Mouse (Mus musculus) right cerebral cortex, postnatal 4 days (tissue): ENCODE data around the gene Cpsf3.

Source experiments
- DNase-seq: peaks from one replicate; pipeline ENCODE4 v3.0.0-alpha.2; 2022

Gene Cpsf3

DNA sequence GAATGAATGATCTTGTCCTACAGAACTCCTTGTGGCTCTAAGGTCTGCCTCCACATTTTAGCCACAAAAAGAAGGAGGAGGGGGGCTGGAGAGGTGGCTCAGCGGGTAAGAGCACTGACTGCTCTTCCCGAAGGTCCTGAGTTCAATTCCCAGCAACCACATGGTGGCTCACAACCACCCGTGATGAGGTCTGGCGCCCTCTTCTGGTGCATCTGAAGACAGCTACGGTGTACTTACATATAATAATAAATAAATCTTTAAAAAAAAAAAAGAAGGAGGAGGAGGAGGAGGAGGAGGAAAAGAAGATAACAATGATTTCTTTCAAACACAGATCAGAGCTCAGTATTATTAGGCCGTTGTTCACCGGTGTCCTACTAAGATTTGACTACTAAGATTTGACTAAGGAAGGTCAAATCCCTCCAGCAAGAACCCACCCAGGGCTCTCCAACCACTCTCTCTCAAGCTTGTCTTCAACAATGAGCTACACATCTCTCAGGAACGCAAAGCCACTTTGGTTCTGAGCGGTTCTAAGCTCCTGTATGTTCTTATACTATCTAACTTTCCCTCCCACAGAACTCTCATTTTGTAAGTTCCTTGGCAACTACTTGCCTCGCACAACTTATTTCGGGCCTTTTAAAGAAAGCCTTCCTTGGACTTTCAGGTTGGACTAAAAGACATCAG lies at the start of gene Cpsf3:
Gene Cpsf3, plus strand, starts transcription at position 631 of the 681 bp plus-strand sequence.
- no peak for DNase-seq

DNA sequence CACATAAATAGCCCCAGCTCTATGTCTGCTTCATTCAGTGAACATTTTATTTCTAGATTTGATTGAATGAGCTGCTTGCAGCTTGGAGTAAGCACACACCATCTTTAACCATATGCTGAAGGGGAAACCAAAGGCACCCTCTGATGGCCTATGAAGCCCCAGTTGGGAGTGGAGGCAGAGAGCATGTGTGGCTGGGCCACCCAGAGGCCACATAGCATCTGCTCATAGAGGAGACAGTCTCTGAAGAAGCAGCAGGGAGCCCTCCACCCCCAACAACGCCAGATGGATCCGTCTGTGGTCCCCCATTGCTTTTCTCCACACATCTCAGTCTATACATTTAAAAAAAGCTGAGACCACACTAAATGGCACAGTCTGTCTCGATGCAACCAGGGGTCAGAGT lies 43.2 kb upstream of the Cpsf3 start:
- DNase-seq: no peak

DNA sequence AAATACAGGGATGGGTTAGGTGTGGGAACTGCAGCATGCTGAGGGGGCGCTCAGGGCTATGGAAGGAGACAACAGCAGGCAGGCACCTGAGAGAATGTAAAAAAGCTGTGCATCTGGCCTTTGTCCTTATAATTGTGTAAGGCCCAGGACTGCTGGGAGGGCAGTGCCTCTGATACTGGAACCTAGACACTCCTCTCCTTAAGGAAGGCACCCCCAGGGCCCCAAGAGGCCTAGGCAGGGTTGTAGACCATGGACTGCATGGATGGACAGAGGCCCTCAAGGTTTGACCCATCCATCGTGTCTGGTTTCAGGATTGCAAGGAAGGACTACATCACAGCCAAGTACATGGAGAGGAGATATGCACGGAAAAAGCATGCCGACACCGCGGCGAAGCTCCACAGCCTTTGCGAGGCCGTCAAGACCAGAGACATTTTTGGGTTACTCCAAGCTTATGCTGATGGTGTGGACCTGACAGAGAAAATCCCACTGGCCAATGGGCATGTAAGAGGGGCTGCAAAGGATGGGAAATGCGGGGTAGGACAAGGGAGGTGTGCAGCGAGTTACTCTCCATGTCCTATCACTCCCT lies 40.7 kb upstream of the Cpsf3 start:
- DNase-seq: no peak

DNA sequence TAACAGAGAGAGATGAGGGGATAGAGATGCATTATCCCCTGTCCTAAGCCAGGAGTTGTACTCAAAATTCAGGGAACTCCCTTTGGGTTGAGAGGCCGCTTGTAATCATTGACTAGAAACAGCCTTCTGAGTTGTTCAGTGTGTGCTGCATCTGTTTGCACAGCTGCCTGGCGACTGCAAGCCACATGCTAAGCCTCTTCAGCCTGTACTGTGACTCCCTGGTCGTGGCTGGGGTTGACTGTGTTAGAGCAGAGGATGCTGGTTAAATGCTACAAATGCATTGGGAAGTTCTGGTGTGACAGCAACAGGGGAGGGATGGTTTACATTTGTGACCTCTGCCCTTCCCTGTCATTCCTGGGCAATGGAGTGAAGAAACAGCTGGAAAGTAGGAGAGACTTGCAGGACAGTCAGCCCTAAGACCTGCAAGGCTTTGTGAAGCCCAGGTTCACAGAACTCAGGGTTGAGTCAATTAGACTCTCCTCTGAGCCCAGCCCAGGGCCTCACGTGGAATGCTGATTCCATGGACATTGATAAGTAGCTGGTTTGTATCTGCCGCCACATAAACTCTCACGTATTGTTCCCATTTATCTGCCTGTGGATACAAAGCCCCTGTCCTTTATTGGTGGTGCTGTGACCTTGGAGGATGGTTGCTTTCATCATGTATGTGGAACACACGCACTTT lies 37.3 kb upstream of the Cpsf3 start:
- DNase-seq: no peak

DNA sequence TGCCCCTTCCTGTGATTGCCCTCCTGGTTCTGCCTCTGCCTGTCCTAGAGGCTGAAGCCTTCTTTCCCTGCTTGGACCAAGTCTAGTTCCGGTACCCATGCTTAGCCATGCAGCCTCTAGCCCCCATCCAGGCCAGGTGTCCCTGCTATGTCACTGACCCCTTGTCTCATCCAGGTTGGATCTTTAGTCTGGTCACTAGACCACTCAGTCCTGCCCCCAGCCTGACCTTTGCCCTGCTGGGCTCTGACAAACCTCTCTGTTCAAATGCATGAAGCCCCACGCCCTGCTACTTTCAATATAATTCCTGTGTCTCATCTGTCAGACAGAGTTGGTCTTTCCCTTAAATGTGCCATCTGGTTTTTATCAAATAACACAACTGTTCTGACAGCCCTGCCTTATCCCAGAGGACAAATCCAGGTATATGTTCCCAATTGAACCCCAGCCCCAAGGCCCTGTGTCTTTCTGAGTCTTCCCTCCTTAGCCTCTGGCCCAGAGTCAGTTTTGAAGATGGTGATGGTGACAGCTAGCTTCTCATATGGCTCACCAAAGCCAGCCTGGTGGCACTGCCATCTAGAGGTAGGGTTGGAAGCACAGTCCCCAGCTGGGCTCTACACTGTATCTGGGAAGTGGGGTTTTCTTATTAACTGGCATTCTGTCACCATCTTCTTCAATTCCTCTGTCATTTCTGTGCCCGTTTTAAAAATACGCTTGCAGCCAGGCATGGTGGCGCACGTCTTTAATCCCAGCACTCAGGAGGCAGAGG lies 24.5 kb upstream of the Cpsf3 start:
- no peak for DNase-seq

DNA sequence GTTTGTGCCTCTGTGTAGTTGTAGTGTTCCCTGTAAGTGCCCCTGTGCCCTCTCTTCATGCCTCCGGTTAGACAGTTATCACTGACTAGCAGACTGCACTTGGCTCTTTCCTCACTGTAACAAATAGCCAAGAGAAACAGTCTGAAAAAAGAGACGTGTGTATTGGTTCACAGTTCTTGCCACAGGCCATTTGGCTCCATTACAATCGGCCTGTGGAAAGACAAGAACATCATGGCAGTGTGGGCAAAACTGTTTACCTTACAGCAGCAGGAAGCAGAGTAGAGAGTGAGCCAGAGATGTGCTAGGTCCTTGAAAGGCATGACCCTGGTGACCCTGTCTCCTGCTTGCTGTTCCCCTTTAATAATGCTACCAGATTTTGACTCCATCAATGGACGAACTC lies 23.7 kb upstream of the Cpsf3 start:
- no peak for DNase-seq

DNA sequence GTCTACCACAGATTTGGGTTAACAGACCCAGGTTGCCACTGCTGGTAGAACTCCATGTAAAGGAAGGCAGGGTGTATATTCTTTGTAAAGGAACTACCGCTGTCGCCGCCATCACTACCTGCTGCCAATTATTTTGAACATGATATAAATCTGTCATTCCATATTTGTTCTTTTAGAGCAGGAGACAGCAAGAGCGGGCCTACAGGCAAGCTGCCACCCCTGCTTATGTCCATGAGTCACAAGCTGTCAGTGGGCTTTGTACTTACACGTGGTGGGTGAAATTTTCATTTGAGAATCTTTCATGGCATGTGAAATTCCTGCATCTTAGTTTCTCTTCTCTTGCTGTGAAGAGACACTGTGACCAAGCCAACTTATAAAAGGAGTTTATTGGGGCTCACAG lies 21.9 kb upstream of the Cpsf3 start:
- no peak for DNase-seq

DNA sequence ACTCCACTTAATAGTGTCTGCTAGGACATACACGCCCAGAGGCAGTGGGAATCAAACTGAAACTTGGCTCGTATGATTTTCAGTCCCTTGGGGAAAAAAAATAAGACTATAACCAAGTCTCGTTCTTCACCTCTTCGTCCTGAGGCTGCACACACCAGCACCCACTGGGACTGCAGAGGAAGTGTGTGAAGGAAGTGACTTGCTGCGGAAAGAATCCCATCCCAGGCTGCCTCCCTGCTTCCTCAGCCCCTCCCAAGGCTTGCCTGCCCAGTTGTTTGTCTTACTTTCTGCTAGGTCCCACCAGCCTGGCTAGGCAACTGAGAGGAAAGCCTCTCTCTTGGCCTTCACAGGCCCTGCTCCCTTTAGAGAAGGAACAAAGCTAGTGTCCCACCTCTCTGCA lies 20.9 kb upstream of the Cpsf3 start:
- no peak for DNase-seq

DNA sequence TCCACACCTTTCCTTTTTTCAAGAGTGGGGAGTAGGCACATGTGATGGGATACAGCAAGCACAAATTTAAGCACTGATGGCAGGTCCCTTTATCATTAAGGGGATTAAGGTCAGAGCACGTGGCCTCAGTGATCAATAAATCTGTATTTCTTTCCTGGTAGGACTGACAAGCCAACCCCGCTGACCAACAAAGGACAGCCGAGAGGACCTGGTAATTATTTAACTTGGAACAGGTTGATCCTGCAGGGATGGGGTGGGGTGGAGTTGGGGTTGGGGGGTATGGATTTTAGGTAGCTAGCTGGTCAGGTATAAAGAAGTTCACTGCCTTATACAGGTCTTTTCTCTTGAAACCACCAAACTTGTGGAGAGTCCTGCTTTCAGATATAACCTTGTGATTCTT lies 20.2 kb upstream of the Cpsf3 start:
- DNase-seq: no peak

DNA sequence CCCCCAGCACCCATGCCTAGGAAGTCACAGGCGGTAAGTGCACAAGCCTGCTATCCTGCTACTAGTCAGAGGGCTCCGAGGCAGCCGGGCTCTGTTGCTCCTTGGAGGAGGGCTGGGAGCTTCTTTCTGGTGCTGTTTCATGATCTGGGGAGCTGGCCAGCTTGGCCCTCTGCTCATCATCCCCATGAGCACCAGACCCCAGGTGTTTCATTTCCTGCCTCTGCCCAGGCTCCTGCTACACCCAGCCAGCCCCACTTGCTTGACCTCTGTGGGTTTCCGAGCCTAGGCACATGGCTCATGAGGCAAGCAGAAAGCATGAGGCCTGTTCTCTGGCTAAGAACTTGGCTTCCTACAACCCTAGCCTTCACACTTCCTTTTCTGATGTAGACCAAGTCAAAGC lies 19.7 kb upstream of the Cpsf3 start:
- DNase-seq: no peak

DNA sequence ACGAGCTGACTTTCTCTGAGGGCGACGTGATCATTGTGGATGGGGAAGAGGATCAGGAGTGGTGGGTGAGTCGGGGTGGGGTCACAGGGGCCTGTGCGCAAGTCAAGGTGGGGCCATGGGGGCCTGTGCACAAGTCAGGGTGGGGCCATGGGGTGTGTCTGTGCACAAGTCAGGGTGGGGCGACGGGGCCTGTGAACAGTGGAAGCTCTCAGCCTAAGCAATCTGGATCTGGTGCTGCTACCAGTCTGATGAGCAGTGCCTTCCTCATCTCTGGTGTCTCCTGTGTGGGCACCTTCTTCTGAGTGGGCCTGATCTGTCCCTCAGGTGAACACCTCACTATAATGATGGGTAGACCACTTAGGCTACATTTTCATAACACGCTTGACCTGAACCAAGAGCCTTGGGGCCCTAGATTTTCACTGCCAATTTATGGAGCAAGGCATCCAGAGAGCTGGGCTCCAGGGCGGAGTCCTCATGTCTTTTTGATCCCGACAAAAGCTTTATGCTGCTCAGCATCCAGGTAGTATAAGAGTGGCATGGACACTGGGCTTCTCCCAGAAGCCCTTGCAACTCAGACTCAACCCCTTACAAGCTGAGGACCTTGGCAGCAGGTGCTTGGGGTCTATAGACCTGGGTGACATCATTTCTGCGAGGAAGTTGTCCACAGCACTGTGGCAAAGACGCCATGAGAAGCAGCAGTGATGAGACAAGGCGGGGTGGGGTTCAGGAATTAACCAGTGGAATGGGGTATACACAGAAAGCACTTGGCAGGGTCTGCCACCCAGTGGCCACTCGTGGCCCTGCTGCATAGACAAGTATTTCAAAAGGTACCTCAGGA lies 19.0 kb upstream of the Cpsf3 start:
- peak; percentile 76 for DNase-seq

DNA sequence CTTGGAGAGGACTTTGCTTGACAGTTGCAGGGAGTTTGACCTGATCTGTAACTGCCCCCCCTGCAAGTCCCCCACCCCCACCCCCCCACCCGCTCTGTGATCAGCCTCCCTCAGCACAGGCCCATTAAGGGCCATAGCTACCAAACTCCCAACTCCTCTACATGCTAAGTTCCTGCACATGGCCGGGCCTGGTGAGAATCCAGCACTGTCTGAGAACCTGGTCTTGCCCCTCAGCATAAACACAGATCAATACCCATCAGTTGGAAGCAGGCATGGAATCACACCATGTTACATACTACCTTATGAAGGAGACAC lies 18.4 kb upstream of the Cpsf3 start:
- DNase-seq: no peak

DNA sequence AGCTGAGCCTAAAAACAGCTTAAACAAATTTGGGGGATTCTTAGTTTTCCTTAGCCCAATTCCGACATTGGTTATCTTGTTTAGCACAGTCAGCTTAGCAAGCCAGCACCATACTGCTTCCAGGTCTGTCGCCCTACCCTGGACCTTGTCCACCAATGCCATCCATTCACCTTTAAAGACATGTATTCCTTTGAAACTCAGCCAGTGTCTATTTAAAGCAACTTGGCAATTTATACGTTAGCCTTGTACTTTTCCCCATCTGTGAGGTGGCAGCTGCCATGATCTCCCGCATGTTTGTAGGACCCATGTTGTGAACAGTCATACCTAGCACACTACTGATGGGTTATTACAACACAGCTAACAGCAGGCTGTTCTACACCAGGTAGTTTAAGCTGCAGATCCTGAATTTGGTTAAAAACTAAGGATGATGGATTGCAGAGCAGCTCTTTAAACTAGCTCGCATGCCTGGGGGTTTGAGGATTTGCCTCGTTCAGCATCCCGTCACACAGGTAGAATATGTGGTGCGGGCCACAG lies 17.0 kb upstream of the Cpsf3 start:
- DNase-seq: no peak

DNA sequence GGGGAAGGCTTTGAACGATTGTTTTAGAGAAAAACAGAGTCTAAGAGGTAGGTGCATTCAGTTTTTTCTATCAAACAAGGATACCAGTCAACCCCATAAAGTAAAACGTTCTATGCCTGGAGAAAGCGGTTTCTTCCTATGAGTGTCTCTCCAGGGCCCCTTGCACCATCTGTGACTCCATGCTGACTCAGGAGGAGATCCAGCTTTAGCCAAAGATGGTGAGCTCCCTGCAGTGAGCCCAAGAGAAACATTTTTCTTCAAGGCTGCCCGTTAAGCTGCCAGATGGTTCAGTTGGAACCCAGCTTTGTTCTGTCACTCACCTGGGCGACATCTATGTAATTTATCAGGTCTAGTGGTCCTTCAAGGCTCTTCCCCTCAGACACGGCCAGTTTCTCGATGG lies 10.7 kb upstream of the Cpsf3 start:
- DNase-seq: no peak

DNA sequence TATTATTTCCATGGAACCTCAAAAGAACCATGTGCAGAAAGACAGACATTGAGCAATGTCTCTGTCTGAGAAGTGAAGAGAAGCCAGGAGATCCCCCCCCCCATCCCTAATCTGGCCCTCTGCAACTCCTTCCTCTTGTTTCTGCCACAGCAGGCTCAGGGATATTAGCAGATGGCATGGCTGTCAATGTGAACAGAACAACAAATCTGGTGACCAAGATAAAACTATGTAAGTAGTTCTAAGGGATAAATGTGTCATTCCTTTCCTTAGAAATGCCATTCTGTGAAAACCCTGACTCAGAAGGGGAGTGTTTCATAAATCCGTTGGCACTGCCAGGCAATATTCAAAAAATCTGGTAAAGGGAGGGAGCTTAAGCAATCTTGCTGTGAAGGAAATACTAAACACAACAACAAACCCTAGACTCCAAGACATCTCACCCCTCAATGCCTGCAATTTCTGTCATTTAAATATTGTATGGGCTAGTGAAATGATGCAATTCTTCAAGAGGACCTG lies 7.8 kb upstream of the Cpsf3 start:
- DNase-seq: no peak

DNA sequence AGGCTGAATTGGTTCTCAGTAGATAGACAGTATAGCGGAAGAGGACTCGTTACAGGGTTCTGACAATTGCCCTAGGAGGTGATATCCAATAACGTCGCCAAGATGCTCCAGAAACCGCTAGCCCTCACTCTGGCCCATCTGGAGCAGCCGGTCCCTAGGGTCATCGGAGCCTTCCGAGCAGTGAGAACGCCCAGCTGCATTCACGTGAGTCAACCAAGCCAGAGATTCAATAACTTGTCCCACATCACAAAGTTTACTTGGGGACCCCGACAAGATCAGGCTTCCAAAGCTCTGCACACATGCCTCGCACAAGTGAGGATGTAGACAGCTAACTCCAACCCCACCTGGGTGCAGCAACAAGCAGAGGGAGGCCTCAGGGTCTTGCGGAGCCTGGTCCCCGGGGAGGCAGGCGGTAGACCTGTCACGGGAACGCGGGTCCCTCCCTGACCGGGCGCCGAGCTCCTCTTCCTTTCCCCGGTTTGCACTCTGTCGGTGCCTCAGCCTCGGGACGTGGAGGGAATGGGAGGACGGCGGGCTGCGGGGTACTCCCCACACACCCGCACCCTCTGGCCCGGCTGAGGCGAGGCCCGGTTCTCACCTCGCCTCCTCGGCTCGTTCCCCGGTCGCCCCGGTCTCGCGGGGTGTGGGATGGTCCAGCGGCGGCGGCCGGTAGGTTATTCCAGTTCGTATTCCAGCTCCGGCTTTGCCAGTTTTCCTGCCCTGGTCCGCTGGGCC lies 484 bp downstream of the Cpsf3 start:
- DNase-seq: no peak

DNA sequence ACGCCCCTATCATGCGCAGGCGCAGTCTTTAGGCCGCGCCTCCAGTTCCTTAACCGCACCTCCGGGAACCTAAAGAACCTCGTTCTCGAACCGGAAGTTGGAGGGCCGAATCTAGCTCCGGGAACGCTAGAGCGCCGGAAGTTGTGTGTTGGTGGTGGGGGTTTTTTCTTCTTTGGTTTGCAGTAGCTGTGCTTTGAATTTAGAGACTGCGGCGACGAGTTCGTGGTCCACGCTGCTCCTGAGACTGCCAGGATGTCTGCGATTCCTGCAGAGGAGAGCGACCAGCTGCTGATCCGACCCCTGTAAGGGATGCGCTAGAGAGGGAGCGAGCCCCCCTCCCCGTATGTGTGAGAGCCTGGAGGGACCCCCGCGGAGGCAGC lies 1.0 kb downstream of the Cpsf3 start, which contains the start of gene Itgb1bp1:
Gene Itgb1bp1, minus strand, starts transcription at position 42 of the 380 bp plus-strand sequence.
- DNase-seq: peak; percentile 97

DNA sequence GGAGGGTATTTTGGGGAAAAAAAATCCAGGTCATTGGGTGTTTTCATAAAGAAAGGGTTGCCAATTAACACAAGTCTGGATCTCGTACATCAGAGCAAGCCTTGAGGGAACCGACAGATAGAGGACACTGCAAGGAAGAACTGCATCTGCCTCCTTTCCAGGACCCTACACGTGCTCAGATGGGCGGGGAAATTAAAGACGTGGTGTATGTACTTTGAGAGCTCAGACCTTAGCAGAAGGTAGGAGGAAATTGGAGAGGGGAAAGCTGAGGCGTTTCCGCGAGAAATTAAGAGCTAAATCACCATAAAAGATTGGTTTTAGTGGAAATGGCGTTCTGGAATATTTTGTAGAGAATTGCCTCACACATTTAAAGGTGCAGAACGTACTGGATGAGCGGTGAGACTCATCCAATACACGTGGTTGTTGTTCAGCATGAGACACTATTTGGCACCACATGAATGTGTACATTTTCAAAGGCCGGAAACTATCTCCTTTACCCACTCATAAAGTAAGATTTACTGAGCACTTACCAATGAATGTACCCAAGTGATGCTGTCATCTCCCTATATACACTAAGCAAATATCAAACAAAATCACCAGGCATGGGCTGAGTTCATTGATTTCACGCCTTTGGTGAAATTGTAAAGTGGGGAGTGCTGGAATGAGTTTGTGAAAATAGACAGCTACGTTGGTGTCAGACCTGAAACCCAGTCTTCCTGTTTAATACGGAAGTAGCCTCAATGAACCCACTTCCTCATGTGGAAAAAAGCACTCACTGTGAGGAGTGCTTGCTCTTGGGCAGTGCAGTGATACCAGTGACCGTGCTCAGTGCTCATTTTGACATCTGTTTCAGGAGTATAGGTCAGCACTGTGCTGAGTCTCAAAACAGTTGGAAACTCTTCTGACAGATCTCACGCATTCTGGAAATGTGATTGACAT lies 1.8 kb downstream of the Cpsf3 start:
- DNase-seq: no peak

DNA sequence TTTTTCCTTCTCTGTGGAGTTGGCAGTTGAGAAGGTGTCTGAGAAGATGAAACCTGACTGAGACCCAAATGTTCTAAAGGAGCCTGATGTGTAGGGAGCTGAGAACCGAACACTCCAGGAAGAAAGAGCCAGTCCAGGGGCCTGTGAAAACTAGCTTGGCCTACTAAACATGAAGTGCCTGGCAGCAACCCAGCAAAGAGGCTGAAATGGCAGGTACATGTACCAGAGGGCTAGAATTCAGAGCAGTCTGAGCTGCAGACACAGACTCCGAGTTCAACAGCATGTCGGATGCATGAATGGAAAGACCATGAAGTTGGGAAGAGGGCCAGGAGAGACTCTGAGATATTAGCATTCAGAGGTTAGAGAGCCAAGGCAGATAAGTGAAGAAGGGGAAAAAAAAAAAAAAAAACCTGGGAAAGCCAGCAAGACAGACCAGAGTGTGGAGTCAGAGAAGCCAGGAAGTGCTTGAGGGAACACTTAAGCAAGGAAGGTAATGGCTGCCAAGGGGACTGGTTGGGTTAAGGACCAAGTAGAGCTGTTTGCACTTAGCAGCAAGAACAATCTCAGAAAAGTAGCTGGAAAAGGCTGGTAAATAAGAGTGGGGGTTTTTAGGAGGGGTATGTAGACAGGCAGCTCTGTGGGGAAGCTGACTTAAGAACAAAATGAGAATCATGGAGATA lies 3.7 kb downstream of the Cpsf3 start:
- no peak for DNase-seq

DNA sequence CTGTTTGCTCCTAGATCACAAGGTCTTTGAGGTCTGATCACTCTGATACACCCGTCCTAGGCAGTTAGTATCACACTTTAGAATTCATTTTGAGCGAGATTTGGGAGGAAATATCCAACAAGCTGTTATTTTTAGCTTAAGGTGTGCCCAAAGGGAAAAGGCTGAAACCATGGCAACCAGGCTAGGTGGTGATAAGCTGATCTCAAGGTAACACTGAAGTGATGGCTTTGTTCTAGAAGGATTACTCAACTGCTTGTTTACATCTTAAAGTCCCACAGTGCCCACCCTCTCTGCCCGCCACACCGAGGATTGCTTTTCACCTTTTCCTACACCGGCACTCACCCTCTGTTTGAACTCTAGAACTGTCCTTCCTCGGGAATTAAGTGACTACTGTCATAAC lies 4.5 kb downstream of the Cpsf3 start:
- DNase-seq: no peak
